Mouse (Mus musculus) kidney, postnatal 10 days (tissue): ENCODE results near the gene Gnb3.

Experiments
- DNase-seq: peaks from one replicate; pipeline ENCODE4 v3.0.0; 2021; ENCODE audit warnings: mixed read lengths

The Gnb3 gene

GRCm38 (mm10) chr6:124840241-124841167 is at the start of gene Gnb3:
Gene Gnb3 (minus strand): TSS chr6:124840275.
- no peak for DNase-seq

GRCm38 (mm10) chr6:124888555-124889125 is 48.6 kb upstream of the Gnb3 start:
- DNase-seq, result no peak

GRCm38 (mm10) chr6:124887986-124888385 is 47.9 kb upstream of the Gnb3 start, which contains the start of gene Cd4:
Gene Cd4 (minus strand): TSS chr6:124888221.
- DNase-seq, result no peak

- DNase-seq, result no peak
Measured at GRCm38 (mm10) chr6:124885956-124886381, 45.9 kb upstream of the Gnb3 start.

GRCm38 (mm10) chr6:124884714-124885500 is 44.8 kb upstream of the Gnb3 start:
- peak; percentile 61 for DNase-seq

GRCm38 (mm10) chr6:124883351-124883750 is 43.3 kb upstream of the Gnb3 start:
- DNase-seq, result no peak

- DNase-seq, result no peak
Measured at GRCm38 (mm10) chr6:124881821-124882220, 41.7 kb upstream of the Gnb3 start.

- DNase-seq, result no peak
Measured at GRCm38 (mm10) chr6:124879390-124879789, 39.3 kb upstream of the Gnb3 start.

- DNase-seq, result no peak
Measured at GRCm38 (mm10) chr6:124874348-124874747, 34.3 kb upstream of the Gnb3 start.

GRCm38 (mm10) chr6:124866560-124866959 is 26.5 kb upstream of the Gnb3 start:
- no peak for DNase-seq

GRCm38 (mm10) chr6:124865766-124866362 is 25.8 kb upstream of the Gnb3 start:
- no peak for DNase-seq

GRCm38 (mm10) chr6:124863658-124864298 is 23.7 kb upstream of the Gnb3 start, which contains the start of gene Gpr162:
Gene Gpr162 (minus strand): TSS chr6:124863983.
- peak; percentile 82 for DNase-seq

GRCm38 (mm10) chr6:124863125-124863657 is 23.1 kb upstream of the Gnb3 start:
- no peak for DNase-seq

GRCm38 (mm10) chr6:124862406-124863124 is 22.5 kb upstream of the Gnb3 start:
- DNase-seq, result no peak

GRCm38 (mm10) chr6:124861802-124862201 is 21.7 kb upstream of the Gnb3 start:
- DNase-seq, result no peak

GRCm38 (mm10) chr6:124861266-124861665 is 21.2 kb upstream of the Gnb3 start:
- no peak for DNase-seq

GRCm38 (mm10) chr6:124860511-124860910 is 20.4 kb upstream of the Gnb3 start:
- DNase-seq, result no peak

GRCm38 (mm10) chr6:124859725-124860124 is 19.6 kb upstream of the Gnb3 start:
- DNase-seq, result peak; percentile 93

- DNase-seq, result peak; percentile 14
Measured at GRCm38 (mm10) chr6:124858561-124859318, 18.7 kb upstream of the Gnb3 start.

- DNase-seq, result peak; percentile 10
Measured at GRCm38 (mm10) chr6:124857840-124858530, 17.9 kb upstream of the Gnb3 start.
